Mouse (Mus musculus) gastrocnemius, adult 18-20 months (tissue): Measurements from ENCODE around the gene Igsf21. TPM values are rescaled to one million over a fixed set of nuclear protein-coding genes. Genes with fewer than 3 reads are reported as not detected.

ENCODE experiments used
- DNase-seq: peaks from one replicate; pipeline ENCODE4 v3.0.0; 2021; ENCODE audit warnings: low spot score
- total RNA-seq, 2 experiments: library from RNA; stranded (reverse); gene quantifications; 2 replicates each; pipeline ENCODE4 v1.2.3; 2021

Gene Igsf21
- total RNA-seq, 2 experiments from 2014 or later: not detected

DNA sequence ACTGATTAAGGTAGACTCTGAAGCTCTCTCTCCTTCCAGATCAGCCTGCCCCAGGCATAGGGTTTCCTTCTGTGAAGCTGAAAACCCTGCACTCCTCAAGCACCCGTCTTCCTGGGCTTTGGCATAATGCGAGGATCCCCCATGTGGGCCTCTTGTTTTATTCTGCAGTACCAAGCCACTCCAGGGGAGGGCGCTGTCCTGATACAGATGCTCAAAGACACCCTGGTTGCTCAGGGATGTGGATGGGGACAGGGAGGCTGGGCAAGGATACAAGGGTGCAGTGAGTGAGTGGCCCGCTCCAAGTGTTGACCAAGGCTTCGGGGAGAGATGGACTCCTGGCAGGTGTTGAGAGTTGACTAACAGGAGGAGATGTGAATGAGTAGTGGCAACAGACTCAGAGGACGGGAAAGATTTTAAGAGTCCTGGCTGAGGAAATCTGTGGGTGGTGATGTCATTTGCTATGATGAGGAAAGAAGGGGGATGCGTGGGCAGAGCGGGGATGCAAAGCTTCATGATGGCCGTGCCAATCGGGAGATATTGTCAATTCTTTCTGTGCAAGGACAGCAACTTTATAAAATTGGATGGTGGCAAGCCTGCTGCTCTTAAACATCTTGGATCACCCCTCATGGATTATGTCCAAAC lies 102.6 kb downstream of the Igsf21 start:
- no peak for DNase-seq

DNA sequence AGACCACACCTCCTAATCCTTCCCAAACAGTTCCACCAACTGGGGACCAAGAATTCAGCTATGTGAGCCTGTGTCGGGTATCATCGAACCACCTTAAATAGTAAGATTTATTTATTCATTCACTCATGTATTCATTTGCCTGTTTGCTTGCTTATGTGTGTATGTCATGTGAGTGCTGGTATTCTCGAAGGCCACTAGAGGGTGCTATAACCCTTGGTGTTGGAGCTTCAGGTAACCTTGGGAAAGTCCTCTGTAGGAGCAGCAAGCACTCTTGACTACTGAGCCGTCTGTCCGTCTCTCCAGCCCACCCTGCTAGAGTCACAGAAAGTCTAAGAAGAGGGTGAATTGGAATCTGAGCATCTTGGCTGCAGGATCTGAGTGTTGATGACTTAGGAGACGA lies 103.4 kb downstream of the Igsf21 start:
- no peak for DNase-seq

DNA sequence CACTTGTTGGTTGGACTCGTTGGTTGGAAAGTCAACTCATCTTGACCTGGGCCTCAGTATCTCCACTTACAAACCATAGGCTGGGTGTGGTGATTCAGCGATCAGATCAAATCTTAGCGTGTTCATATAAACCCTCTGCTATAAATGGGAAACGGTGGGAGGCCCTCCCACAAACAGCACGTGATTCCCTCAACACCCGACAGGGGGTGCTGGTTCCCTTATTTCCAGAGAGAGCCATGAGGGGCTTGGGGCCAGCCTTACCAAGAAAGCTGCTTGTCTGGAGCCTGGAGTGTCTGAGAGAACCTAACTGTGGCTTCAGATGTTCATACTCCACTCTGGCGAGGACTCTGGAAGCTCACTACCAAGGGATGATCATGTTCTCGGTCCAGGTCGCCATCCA lies 106.1 kb downstream of the Igsf21 start:
- no peak for DNase-seq

DNA sequence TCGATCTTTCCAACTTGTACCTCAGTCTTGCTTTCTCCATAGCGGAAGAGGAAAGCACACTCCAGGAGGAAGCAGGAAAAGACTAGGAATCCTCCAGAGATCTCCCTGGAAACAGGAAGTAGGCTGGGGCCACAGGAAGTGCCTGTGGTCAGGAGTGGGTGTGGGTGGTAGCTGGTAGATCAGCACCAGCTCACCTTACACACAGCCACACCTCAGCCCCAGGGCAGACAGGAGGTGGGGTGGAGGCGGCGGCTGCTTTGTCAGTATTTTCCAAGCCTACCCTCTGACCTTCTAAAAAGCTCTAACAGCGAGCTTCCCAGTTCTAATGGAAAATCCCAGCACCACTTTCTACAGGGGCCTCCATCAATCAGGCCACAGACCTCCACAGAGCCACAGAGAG lies 107.7 kb downstream of the Igsf21 start:
- no peak for DNase-seq

DNA sequence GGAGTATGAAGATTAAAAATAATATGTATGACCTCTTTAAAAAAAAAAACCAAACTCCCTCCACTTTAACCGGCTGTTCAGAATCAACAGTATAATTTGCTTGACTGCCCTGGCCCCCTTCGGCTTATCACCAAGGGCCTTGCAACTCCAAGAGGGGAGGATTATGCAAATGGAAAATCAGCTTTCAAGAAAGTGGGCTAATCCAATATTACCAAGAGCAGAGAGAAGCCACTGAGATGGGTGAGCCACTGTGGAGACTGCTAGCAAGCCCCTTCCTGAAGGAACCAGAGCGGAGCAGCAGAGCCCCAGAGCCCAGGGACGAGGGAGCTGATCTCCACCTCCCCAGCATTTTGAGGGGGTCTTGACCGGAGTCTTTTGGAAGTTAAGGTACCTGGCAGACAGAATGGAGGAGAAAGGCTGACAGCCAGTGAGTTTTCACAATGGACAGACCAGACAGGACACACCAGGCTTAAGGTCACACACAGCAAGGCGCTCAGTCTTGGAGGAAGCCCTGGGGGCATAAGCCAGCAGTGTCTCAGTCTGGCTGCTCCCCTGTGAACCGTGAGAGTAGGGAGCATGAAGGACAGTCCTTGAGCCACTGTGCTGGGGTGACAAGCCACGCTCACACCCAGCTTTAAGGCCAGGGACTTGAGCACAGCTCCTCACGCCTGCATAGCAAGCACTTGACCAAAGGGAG lies 114.8 kb downstream of the Igsf21 start:
- DNase-seq: no peak

DNA sequence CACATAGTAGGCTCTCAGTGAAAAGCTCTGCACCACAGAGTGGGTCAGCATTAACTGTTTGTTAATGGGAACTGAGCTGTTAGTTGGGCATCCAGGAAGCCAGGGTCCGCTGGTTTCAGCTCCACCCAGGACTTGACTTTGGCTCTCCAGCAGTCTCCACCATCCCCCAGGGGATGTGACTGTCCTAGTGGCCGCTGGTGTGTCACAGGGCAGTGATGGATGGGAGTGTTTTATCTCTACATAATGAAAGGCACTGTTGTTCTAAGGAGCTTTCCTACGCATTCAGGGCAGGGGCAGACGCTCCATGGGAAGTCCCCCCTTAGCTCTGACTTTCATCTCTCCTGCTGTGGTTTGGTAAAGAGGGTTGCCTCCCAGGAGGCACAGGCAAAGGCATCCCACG lies 115.4 kb downstream of the Igsf21 start:
- DNase-seq: no peak

DNA sequence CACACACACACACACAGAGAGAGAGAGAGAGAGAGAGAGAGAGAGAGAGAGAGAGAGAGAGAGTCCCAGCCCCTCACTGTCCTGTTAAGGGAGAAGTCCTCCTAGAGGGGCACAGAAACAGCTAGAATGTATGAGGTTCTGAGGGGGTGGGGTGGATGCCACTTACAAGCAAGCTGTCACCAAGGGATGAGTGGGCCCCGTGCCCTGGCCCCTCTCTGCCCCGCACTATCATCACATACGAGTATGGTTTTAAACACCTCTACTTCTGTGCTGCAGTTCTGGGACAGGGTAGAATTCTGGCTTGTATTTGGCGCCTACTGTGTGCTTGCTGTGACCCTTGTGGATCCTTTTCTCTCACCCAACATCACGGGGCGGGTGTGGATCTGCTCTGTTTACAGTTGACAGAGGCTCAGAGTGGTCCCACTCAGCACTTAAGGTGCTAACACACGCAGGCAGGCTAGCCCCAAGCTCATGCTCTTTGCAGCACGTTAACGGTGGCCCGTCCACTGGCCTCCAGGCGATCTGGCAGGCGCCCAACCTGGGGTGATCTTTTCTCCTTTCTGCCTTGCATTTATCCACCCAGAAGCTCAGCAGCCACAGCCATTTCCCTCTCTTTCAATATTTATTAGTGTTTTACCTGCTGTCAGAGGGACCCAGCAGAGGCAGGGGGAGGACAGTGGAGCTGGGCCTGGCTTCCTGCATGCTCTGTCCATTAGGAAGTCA lies 116.9 kb downstream of the Igsf21 start:
- DNase-seq: no peak

DNA sequence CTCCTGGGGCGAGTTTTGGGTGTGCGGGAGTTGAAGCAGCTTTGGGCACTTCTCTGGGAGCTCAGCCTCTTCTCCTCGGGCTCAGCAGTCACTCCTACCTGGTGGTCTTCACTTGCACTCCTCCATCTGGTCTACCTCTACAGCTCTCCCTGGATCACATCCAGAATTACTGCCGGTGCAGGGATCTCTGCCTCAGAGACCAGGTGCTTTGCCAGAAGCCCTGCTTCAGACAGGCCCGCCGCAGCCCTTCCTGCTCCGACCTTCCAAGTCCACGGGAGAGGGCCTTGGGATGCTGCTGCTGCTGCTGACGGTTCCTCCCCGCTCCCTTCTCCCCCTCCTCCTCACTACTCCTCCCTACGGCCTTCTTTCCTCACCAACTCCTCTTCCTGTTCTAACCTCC lies 118.5 kb downstream of the Igsf21 start:
- DNase-seq: no peak

DNA sequence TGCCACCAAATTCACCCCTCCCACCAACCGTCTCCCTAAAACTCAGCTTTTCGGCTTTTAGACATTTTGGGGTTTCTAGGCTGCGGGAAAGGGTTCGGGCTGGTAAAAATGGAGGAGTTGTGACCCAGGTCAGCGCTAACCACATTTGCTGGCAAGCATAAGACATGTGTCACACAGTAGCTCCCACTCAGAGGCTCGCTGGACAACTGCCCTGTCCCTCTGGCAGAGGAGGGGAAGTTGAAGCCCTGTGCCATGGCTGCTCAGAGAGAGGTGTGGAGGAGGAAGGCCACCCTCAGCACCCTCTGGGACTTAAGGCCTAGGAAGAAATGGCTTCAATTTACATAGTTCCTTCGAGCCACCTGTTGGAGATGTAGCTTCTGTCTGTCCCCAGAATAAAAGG lies 120.8 kb downstream of the Igsf21 start:
- DNase-seq: no peak

DNA sequence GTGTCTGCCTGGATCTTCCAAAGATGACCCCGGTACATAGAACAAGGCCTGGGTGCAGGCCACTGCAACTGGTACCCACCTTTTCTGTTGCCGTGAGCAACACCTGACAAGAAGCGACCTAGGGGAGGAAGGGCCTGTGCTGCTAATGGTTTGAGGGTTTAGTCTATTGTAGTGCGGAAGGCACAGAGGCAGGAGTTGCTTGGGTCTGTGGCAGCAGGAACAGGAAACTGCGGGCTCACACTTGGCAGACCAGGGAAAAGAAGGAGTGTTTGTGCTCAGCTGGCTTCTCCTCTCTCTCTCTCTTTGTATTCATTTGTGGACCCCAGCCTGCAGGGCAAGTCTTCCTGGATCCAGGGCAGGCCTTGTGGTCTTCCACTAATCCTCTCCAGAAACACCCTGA lies 124.0 kb downstream of the Igsf21 start:
- no peak for DNase-seq

DNA sequence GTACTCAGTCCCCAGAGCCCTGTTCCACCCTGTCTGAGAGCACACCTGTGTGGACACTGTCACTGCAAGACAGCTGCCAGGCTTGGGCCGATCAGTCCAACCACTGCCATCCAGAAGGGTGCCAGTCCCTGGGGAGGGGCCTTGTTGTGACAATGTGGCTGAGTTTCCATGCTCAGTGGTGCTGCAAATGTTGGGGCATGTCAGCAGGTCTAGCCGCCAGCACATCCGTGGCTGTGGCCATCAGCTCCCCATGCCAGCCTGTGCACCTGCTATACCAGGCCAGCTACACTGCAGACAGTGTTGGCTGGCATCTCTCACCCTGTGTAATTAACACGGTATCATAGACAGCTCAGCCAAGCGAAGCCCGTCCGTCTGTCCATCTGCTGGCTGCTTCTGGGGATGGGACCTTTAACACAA lies 129.3 kb downstream of the Igsf21 start:
- no peak for DNase-seq

DNA sequence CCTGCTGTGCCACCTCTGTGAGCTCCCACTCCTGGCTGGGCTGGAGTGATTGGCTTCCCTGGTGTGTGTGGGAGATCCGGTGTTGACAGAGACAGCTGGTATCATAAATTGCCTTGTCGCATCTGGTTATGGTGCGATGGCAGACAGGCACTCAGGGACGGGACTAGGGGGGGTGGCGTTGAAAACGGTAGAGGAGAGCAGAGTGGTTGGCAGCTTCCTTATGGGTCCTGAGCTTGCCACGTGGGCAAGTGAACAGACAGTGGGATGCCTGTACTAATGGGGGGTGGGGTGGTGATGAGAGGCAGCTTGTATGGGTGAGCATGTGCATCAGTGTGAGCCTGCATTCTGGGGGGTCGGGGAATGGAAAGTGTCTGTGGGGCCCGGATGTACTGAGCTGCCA lies 130.8 kb downstream of the Igsf21 start:
- no peak for DNase-seq

DNA sequence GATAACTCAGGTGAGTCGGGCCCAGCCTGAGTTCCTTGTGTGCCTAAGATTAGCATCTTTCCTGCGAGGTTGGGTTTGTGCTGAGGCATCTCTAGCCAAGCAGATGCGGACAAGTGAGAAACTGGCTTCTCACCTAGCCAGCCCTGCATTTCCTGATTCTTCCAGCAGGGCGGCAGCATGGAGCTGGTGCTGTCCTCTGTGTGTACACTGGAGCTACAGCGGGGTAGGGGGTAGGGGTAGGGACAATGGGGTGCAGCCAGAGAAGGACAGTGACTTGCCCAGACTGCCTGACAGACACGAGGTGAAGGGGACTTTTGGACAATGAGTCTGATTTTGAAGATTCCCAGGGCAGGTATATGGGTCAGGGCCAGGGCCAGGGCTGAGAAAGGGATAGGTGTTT lies 131.5 kb downstream of the Igsf21 start:
- DNase-seq: no peak

DNA sequence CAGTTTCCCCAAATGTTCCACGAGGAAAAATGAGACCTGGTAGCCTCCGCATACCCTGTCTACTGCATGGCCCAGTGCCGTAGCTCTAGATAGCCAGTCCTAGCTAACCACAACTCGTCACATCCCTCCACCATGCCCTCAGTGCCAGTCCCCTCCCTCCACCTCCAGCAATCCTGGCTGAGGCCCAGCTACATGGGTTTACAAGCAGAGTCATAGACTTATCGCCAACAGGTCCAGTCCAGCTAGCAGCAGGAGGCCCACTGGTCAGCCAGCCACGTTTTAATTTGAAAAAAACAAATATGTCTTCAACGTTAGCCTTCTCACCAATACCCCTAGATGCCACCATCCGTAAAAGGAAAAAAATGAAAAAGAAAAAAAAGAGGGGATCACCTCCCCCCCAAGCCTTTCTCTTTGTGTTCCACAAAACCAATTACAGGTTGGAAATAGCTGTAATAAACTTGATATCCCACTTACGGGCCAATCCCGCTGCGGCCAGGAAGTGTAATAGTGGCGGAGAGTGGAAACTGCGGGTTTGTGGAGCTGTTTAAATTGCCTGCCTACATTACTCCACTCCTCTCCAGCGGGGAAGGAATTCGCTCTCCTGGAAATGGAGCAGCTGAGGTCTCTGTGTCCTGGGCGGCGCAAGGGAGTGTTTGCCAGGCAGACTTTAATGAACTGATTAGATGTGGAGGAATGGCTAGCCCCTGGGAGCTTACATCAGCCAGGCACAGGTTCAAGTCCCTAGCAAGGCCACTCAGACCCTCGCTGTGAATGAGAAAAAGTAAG lies 132.7 kb downstream of the Igsf21 start:
- DNase-seq: no peak

DNA sequence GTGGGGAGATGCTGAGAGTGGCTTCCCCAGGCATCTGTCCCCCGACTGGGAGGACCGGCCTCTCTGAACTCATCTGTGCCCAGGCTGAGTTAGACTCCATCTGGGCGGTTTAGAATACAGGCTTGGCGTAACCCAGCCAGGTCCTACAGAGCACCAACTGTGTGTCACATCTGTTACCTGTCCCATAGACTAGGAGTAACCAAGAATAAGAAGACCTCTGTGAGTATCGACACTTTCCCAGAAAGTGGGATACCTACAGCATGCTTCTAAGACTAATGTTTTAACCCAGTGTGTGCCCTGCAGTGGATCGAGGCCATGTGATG lies 137.0 kb downstream of the Igsf21 start:
- DNase-seq: no peak

DNA sequence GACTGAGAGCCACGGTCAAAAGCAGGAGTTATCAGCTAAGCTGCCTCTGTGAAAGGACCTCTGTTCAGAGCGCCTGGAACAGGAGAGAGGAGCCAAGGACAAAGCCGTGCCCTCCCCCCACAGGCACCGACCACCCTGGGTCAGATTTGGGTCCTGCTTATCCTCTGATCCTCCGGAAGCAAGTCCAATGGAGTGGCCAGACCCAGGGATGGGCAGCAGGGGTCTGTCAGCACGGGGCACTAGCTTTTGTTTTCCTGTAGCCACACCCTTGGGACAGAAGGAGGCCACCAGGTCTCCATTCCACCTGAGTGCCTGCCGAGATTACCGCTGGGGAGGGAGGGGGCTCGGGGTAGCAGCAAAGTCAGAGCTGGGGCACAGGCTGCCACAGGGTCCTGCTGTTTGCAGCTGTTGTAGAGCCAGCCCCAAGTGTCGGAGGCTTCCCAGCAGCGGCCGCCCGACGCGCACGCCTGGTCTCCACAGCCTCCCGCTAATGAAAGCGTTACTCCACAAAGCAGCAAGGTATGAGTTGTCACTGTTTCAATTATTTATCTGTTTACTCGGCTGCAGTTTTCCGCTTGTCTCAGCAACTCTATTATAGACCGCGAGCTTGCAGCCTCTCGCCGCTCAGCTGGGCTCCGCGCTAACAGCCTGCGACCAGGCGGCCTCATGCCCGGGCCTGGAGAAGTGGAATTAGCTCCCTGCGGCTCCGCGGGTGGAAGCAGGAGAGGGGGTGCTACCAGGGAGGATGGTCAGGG lies 137.5 kb downstream of the Igsf21 start:
- DNase-seq: no peak

DNA sequence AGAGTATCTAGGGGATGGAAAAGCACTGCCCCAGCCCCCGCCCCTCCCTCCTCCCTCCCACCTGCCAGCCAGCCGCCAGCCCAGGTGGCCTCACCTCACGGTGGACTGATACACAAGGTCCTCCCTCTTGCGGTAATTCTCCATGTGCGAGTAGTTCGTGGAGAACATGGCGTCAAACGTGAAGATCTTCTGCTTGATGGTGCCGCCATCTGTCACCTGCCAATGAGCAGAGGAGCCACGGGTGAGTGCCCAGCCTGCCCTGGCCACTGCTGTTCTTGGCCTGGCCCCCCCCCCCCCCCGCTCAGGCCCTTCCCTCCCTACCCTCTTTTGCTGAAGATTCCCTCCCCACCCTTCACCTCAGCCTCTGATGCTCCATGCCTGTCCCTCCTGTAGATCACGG lies 139.4 kb downstream of the Igsf21 start:
- DNase-seq: no peak

DNA sequence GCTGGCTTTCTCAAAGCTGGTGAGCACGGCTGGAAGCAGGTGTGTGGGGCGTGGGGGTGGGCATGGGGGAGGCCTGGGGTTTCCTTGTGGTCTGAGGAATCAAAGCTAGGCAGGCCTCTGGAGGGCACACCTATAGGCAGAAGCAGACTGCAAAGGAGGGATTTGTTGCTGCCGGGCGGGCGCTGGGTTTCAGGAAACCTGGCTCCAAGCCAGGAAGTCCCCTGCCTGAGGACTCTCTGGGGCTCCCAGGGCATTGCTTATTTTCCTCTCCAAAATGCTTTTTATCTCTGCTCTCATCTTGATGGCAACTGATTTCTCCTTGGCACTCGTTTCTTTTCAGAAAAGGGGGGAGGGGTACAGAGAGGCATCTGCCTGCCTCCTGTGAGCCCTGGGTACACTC lies 141.8 kb downstream of the Igsf21 start:
- no peak for DNase-seq

DNA sequence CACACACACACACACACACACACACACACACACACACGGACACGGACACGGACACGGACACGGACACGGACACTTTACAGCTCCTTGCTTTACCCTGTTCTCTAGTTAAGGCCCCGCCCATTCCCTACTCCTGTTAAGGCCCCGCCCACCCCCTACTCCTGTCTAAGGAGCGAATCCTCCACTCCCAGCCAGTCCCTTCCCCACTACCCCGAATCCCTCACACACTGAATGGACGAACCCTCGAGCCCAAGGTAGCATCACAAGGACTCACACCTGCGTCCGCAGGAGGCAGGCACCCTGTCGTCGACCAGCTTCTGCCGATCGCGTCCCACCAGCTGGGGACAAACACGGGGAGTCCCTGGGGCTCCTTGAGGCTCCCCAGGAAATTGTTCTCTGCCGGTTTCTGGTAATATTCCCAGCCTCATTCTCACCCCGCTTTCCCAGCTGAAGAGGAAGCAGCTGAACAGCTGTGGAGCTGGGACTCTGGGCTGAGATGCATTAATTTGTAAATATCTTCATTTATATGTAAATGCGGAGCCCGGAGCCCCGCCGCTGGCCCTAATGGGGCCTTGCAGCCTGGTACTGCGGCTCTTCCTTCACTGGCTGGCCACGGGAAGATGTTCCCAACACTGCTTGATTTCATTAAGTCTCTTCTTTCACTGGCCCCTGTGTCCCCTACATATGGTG lies 143.1 kb downstream of the Igsf21 start:
- DNase-seq: no peak

DNA sequence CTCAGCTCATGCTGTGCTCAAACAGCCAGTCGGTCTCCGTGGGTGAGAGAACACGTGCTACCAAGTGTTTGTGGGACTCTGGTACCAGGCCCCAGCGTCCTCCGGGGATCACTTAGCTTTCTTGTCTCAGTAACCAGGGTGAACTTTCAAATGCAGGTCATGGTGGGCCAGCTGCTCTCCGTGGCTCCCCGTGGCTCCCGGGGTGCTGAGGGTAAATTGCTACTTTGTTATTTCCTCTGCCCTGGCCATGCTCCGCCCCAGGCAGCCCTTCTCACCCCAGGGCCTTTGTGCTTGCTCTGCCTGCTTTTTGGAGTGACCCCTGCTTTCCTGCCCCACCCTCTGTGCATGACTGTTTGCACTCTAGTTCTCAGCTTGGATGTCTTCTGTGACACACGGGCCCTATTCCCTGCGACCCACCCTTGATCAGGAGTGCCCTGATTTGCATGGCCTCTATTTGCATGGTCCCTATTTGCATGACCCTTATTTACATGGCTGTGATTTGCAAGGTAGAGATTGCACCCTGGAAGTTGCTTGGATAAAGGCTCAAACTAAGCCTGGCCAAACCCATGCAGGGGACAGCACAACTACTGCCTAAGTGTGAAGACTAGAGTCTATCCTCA lies 143.9 kb downstream of the Igsf21 start:
- DNase-seq: no peak
